Mouse (Mus musculus) cortical plate, adult 2 months (tissue): Measurements from ENCODE around the gene Rnf19b. TPM values are rescaled to one million over a fixed set of nuclear protein-coding genes. Genes with fewer than 3 reads are reported as not detected.
A peak's percentile ranks its signal among the peaks of the same experiment; 100 is the strongest.

ENCODE experiments used
- H3K27ac ChIP-seq: fragments of 200-500 bp; 2 replicates; pipeline ENCODE4 v1.5.1; 2012; ENCODE audit warnings: low read length, control low read depth, inconsistent platforms; ENCODE audit not compliant: insufficient read depth
- H3K4me1 ChIP-seq: fragments of 200-500 bp; 2 replicates; pipeline ENCODE4 v1.6.1; 2011; ENCODE audit warnings: low read length; ENCODE audit not compliant: control insufficient read depth, insufficient read depth
- H3K4me3 ChIP-seq: fragments of 200-500 bp; 2 replicates; pipeline ENCODE4 v1.5.1; 2011; ENCODE audit warnings: mild to moderate bottlenecking, low read length, control low read depth; ENCODE audit not compliant: insufficient read depth
- CTCF ChIP-seq: fragments of 200-500 bp; IDR thresholded peaks from 2 replicates; pipeline ENCODE4 v1.5.1; 2011; ENCODE audit warnings: mild to moderate bottlenecking, control low read depth, low read length; ENCODE audit not compliant: insufficient read depth; ENCODE audit errors: extremely low read depth
- POLR2A ChIP-seq: fragments of 200-500 bp; IDR thresholded peaks from 2 replicates; pipeline ENCODE4 v1.6.1; 2011; ENCODE audit warnings: mild to moderate bottlenecking, low read length, control low read depth; ENCODE audit not compliant: insufficient read depth; ENCODE audit errors: extremely low read depth
- polyA plus RNA-seq: library from polyadenylated mRNA; depleted of rRNA; stranded (reverse); fragments of >200 nt; gene quantifications from 2 replicates; pipeline ENCODE4 v1.2.3, GENCODE M21; 2012

Gene Rnf19b
- polyA plus RNA-seq, 1 experiment = 48.9 TPM

DNA sequence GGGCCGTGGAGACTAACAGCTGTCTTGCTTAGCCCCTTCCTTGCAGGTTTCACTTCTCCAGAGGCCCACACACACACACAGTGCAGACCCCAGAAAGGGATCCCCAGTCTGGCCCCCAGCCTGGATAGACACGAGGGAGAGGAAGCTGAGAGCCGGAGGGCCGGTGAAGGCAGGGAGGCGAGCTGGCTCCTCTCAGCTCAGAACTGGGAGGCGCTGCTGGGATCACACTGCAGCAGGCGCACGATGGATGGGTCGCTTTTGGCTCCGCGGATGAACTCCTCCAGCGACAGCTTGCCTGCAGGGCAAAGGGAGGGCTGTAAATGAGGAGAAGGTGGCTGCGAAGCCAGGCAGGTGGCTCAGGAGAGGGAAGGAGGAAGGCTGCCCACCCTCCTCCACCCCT, 54.2 kb downstream of the Rnf19b start:
- no peak overlapping the region for H3K27ac ChIP-seq
- H3K4me3 ChIP-seq = no peak overlapping the region
- peaks cover 3% of the 10 kb centered on the region; the same call in 1 of the 2 replicates for H3K4me1 ChIP-seq
- TF ChIP-seq CTCF = no peak

DNA sequence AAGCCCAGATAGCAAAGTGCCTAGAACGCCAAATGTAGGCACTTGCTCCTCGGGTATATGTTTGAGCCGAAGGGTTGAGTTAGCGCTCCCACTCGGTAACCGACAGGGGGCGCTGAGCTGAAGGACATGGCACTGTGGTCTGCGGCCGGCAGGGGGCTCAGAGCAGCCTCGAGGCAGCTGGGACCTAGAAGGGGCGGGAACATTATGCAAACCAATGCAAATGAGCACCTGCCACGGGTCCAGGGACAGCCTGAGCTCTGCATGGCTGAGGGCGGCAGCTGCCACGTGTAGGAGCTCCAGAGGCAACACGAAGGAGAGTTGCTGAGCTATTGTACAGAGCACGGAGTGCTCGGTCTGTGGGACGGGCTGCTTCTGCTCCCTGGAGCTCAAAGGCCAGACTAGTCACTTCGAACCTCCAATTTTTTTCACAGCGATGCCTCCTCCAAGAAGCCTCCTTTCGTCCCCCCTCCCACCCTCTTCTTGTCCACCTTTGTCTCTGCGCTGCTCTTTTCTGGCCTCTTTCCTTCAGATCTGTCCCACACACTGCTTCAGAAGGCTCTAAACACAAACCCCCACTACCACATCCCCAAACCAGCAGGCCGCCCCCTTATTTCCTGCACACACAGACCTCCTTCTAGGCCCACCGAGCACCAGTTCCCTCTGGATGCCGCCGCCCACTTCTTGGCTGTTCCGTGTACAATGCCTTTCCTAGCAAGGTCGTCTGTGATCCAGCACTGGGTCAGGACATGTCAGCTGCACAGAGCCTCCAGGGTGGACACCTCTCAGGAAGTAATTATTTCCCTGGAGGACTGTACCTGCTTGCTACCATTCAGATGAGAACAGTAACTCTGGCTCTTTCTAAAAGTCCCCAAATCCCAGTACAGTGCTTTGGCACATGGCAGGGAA, 55.3 kb downstream of the Rnf19b start:
- peaks cover 3% of the 10 kb centered on the region; the same call in 1 of the 2 replicates for H3K4me1 ChIP-seq
- TF ChIP-seq CTCF (peak; percentile 98), POLR2A (peak; percentile 58; the same call in 1 of the 2 replicates)
- no peak overlapping the region for H3K4me3 ChIP-seq
- no peak overlapping the region for H3K27ac ChIP-seq

- Histone ChIP-seq H3K27ac (peak overlapping the region; percentile 27), H3K4me3 (peak overlapping the region; percentile 32), H3K4me1 (peaks cover 3% of the 10 kb centered on the region)
- TF ChIP-seq POLR2A = peak; percentile 55; the same call in 1 of the 2 replicates
- TF ChIP-seq CTCF = no peak
Observed at GRCm38 (mm10) chr4:129116703-129117102, 58.6 kb downstream of the Rnf19b start.

DNA sequence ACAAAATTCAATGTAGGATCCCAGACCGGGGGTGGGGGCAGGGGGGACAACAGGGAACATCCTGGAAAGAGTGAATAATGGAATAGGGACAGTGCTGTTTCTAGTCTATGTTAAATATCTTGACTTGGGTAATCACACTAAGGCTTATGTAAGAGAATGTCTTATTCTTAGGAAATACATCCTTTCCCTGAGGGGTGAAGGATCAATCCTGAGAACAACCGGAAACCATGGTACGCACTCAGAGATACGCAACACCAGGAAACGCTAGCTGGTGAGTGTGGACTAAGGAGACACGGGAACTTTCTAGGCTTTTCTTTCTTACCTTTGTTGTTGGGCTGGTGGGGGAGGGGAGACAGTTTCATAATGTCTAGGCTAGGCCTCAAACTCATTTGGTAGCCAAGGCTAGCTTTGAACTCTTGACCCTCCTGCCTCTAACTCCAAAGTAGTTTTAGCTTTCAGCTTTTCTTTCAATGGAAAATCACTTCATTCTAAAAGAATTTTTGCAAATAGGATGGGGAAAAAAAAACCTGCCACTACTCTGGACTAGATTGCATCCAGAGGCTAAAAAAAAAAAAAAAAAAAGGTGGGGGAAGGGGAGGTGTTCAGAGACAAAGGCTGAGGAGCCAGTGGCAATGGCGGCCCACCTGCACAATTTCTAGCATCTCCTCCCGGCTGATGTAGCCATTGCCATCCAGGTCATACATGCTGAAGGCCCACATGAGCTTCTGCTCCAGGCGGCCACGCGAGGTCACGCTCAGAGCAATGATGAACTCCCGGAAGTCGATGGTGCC, 59.8 kb downstream of the Rnf19b start:
- Histone ChIP-seq H3K4me1 (peaks cover 6% of the 10 kb centered on the region), H3K27ac (no peak overlapping the region), H3K4me3 (peak overlapping the region; percentile 79; the same call in 1 of the 2 replicates)
- no peak for TF ChIP-seq CTCF
- no peak for TF ChIP-seq POLR2A

- H3K4me3 ChIP-seq = peak overlapping the region; percentile 79
- 0 out of 2 replicates have a peak, but pooled peaks have one; percentile 2 for TF ChIP-seq CTCF
- TF ChIP-seq POLR2A = peak; percentile 15; the same call in 1 of the 2 replicates
- H3K4me1 ChIP-seq = peaks cover 6% of the 10 kb centered on the region
- H3K27ac ChIP-seq = peak overlapping the region; percentile 2; the same call in 1 of the 2 replicates
Observed at GRCm38 (mm10) chr4:129119708-129120107, 61.6 kb downstream of the Rnf19b start.

DNA sequence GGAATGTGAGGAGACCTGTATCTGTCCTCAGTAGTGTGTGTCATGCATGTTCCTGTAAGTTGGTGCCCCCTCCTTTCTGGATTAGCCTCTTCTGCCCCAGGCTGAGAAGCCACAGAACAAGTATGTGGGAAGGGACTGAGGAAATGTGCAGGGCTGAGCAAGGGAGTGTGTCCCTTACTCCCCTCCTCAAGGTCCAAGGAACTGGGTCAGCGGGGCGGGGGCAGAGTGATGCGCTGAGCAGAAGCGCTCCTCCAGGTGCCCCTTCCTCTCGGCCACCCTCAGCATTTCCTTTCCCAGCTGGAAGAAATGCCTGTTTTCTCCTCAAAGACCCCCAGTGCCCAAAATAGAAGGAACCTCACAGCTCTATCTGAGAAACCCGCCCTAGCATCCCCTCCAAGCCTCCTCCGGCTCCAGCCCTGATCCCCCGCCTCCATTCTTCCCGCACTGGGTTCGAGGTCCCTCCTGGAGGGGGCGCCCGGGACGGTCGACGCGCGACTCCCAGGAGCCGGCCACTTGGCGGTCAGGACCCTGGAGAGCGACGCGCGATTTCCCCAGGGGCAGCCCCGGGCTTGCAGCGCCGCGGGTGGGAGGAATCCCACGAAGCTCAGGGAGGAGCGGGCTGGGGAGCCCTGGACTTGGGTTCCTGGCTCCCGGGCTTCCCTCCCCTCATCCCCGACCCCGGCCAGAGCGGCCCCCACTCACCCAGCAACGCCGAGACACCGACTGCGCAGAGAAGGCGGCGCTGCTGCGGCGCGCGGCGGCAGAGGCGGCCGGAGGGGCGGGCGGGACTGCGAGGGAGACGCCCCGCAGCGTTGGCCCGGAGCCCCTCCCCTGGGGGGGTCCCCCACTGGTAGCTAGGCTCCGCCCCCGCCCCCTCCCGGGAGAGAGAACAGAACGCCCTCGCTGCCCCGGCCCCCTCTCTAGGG, 62.7 kb downstream of the Rnf19b start:
- peaks cover 8% of the 10 kb centered on the region for H3K4me1 ChIP-seq
- peak overlapping the region; percentile 79 for H3K4me3 ChIP-seq
- peak overlapping the region; percentile 85 for H3K27ac ChIP-seq
- TF ChIP-seq POLR2A = no peak
- TF ChIP-seq CTCF = no peak

- Histone ChIP-seq H3K4me3 (peak within 1 kb of the TSS; percentile 79), H3K27ac (peak within 1 kb of the TSS; percentile 85), H3K4me1 (peaks cover 8% of the 10 kb centered on the region)
- no peak for TF ChIP-seq CTCF
- no peak for TF ChIP-seq POLR2A
Observed at GRCm38 (mm10) chr4:129121569-129122086, 63.6 kb downstream of the Rnf19b start, which contains the start of gene Hpca. Gene Hpca (minus strand): TSS chr4:129122036.

- Histone ChIP-seq H3K4me1 (peaks cover 6% of the 10 kb centered on the region), H3K4me3 (peak overlapping the region; percentile 79; the same call in 1 of the 2 replicates), H3K27ac (no peak overlapping the region)
- TF ChIP-seq CTCF (no peak), POLR2A (no peak)
Observed at GRCm38 (mm10) chr4:129122107-129122506, 64.0 kb downstream of the Rnf19b start.
